Mouse (Mus musculus) spleen, adult 2 months (tissue): Measurements from ENCODE around the gene Olfr1291-ps1. TPM values are rescaled to one million over a fixed set of nuclear protein-coding genes. Genes with fewer than 3 reads are reported as not detected.

ENCODE experiments used
- DNase-seq, 2 experiments: peaks; one replicate each; pipeline versions ENCODE4 v3.0.0 to v3.0.0-alpha.2; 2012 to 2021; ENCODE audit warnings: low spot score in 2 of 2, low read depth in 1 of 2
- H3K27ac ChIP-seq: fragments of 200-500 bp; 2 replicates; pipeline ENCODE4 v1.5.1; 2012; ENCODE audit warnings: low read length, inconsistent platforms; ENCODE audit not compliant: insufficient read depth
- H3K27me3 ChIP-seq: fragments of 200-500 bp; 2 replicates; pipeline ENCODE4 v1.6.1; 2012; ENCODE audit warnings: mild to moderate bottlenecking, moderate library complexity, low read length, inconsistent platforms; ENCODE audit not compliant: control insufficient read depth, insufficient read depth
- H3K36me3 ChIP-seq: fragments of 200-500 bp; 2 replicates; pipeline ENCODE4 v1.6.1; 2012; ENCODE audit warnings: mild to moderate bottlenecking, low read length, inconsistent platforms; ENCODE audit not compliant: control insufficient read depth, insufficient read depth
- H3K4me1 ChIP-seq: fragments of 200-500 bp; 2 replicates; pipeline ENCODE4 v1.6.1; 2011; ENCODE audit warnings: inconsistent platforms; ENCODE audit not compliant: control insufficient read depth, insufficient read depth, insufficient read length
- H3K4me3 ChIP-seq: fragments of 200-500 bp; 2 replicates; pipeline ENCODE4 v1.5.1; 2011; ENCODE audit warnings: mild to moderate bottlenecking, inconsistent platforms; ENCODE audit not compliant: insufficient read depth, insufficient read length; ENCODE audit errors: extremely low read depth
- CTCF ChIP-seq: fragments of 200-500 bp; IDR thresholded peaks from 2 replicates; pipeline ENCODE4 v1.5.1; 2011; ENCODE audit warnings: mild to moderate bottlenecking, inconsistent platforms; ENCODE audit not compliant: insufficient read depth, insufficient read length, insufficient replicate concordance; ENCODE audit errors: extremely low read depth
- POLR2A ChIP-seq: fragments of 200-500 bp; IDR thresholded peaks from 2 replicates; pipeline ENCODE4 v1.6.1; 2011; ENCODE audit warnings: low read depth, low read length, inconsistent platforms
- WGBS: fragments of 180-500 bp; shearing (Covaris S2); methylation state at CpG from one replicate; pipeline ENCODE4 v1.1.7; 2018; 5-methylcytosine and 5-hydroxymethylcytosine counted together
- polyA plus RNA-seq: library from polyadenylated mRNA; depleted of rRNA; stranded (reverse); fragments of >200 nt; gene quantifications from 2 replicates; pipeline ENCODE4 v1.2.3, GENCODE M21; 2012; rRNA removed

Olfr1291-ps1 gene
- not detected in 2 replicates for polyA plus RNA-seq

DNA sequence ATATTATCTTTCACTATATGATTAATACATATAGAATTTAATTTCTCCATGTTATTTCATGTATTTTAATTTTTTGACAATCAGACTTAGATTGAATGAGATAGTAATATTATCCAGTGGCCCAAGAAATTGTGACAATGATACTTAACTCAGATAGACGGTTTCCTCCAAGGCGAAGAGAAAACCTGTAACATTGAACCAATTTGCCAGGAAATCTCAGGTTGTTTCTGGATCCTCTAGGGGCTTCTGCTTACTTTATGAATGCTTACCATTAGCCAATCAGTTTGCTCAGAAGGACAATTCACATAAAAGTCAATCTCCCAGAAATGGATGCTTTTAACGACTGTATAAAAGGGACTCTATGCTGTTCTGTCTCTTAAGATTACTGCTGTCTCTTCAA is at the start of gene Olfr1291-ps1:
TSS of gene Olfr1291-ps1 (plus strand) at position 301 of the 400 bp plus-strand sequence.
- no peaks in the 10 kb centered on the region for H3K4me1 ChIP-seq
- no peaks in the 10 kb centered on the region for H3K27me3 ChIP-seq
- TF ChIP-seq POLR2A = no peak
- TF ChIP-seq CTCF = no peak
- H3K36me3 ChIP-seq = no peaks in the 10 kb centered on the region
- no peak within 1 kb of the TSS for H3K4me3 ChIP-seq
- H3K27ac ChIP-seq = no peak within 1 kb of the TSS
- DNase-seq = no peak
- 91% methylated on average over 3 of the region's 3 CpGs for WGBS

DNA sequence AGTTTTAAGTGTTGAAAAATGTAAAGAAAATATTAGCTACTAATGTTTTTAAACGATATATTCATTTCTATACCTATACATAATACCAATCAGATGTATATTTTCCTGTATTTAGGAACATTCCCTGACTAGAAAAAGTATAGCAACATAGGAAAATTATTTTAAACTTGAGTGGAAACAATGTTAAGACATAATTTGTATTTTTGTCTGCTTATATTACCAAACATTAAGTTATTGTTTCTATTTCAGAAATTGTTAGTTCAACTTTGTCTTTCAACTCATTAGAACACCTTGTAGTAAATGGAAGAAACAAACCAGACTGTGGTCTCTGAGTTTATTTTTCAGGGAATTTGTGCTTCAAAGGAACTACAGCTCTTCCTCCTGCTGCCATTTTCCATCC is 48.1 kb upstream of the Olfr1291-ps1 start, which contains the start of gene Olfr1287:
TSS of gene Olfr1287 (plus strand) at position 301 of the 400 bp plus-strand sequence.
- no peaks in the 10 kb centered on the region for H3K36me3 ChIP-seq
- H3K4me1 ChIP-seq = no peaks in the 10 kb centered on the region
- H3K27me3 ChIP-seq = no peaks in the 10 kb centered on the region
- DNase-seq = no peak
- no peak within 1 kb of the TSS for H3K27ac ChIP-seq
- whole genome bisulfite sequencing = 60% methylated on average over 1 of the region's 1 CpGs
- no peak within 1 kb of the TSS for H3K4me3 ChIP-seq
- TF ChIP-seq CTCF (no peak), POLR2A (no peak)

DNA sequence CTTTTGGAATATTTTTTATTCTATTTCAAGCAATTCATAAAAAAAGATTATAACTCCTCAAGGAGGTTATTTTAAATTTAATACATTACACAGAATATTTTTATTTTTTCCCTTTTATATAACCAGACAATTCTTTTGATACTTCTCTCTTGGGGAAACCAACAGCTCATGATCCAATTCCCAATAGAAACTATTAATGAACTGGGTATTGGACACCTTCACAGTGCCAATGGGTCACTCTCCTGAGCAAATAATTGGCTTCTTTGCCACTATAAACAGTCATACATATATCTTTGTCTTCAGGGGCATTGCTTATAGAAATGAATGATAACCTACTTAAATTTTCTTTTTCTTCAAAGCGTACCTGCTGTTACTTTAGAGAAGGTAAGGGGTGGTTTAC is 23.2 kb upstream of the Olfr1291-ps1 start, which contains the start of gene Olfr1288:
TSS of gene Olfr1288 (plus strand) at position 301 of the 400 bp plus-strand sequence.
- Histone ChIP-seq H3K27ac (no peak within 1 kb of the TSS), H3K27me3 (no peaks in the 10 kb centered on the region), H3K4me3 (no peak within 1 kb of the TSS; the same call in 1 of the 2 replicates), H3K36me3 (no peaks in the 10 kb centered on the region), H3K4me1 (no peaks in the 10 kb centered on the region)
- no peak for DNase-seq
- WGBS = 85% methylated on average over 1 of the region's 1 CpGs
- no peak for TF ChIP-seq CTCF
- TF ChIP-seq POLR2A = no peak

DNA sequence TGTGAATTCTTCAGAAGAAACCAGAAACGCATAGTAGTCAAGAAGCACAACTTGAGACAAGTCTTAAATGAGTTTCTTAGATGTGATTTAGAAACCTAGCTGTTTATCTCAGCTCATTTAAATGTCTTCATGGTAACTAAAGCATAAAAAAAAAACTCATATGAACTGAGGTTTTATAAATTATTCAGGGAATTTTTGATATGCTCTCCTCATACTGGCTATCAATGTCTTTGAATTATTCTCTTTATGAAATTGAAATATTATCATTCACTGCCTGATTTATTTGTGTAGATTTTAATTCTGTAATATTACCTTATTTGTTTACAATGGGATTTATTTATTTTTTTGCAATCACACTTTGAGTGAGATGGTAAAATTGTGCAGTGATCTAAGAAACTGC is 16.5 kb upstream of the Olfr1291-ps1 start, which contains the start of gene Olfr1289:
TSS of gene Olfr1289 (plus strand) at position 301 of the 400 bp plus-strand sequence.
- H3K27me3 ChIP-seq = no peaks in the 10 kb centered on the region
- H3K4me1 ChIP-seq = no peaks in the 10 kb centered on the region
- no peak within 1 kb of the TSS for H3K27ac ChIP-seq
- no peak for TF ChIP-seq POLR2A
- no peak for TF ChIP-seq CTCF
- no peaks in the 10 kb centered on the region for H3K36me3 ChIP-seq
- no peak within 1 kb of the TSS for H3K4me3 ChIP-seq
- 80% methylated on average over 1 of the region's 1 CpGs for WGBS
- no peak for DNase-seq

DNA sequence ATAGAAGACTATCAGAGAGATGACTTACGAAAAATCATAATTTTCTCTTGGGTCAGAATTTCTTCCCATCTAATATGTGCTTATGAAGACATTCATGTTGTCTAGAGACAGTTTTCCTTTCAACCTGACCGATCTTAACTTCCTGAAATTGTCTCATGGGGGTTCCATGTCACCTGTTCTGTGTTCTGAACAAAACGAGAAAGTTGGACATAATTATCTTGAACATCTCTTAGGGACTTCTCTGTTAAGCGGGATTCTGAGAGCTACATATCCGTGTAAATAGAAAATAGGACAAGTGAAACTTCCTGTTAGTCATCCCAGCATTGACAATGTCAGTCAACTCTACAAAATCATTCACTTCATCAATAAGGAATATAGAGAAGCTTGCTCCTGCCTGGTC is 3.3 kb upstream of the Olfr1291-ps1 start, which contains the start of gene Olfr1290:
TSS of gene Olfr1290 (minus strand) at position 101 of the 400 bp plus-strand sequence.
- Histone ChIP-seq H3K4me1 (no peaks in the 10 kb centered on the region), H3K27ac (no peak within 1 kb of the TSS), H3K36me3 (no peaks in the 10 kb centered on the region), H3K27me3 (no peaks in the 10 kb centered on the region), H3K4me3 (no peak within 1 kb of the TSS)
- DNase-seq = no peak
- 73% methylated on average over 5 of the region's 5 CpGs for whole genome bisulfite sequencing
- TF ChIP-seq CTCF (no peak), POLR2A (no peak)

DNA sequence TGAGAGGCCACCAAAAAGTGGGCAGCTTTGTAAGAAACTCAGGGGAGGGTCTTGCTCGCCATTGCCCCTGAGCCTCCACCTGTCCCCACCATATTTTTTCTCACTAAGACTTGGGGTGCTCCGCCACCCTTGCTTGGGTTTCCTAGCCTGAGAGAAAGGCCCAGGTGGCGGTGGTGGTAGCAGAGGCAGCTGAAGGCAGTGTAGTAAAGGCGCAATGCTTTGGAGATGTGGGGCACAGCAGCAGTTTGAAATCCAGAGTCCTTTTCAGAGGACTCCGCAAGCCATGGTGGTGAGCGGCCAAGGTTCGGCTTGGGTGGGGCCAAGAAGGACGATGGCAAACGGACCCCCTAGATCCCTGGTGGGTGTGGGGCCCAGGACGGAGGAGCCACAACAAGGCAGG is 20.5 kb downstream of the Olfr1291-ps1 start:
- H3K27ac ChIP-seq = no peak overlapping the region
- no peaks in the 10 kb centered on the region for H3K27me3 ChIP-seq
- H3K4me3 ChIP-seq = no peak overlapping the region
- 90% methylated on average over 10 of the region's 10 CpGs for WGBS
- DNase-seq = no peak
- H3K4me1 ChIP-seq = no peaks in the 10 kb centered on the region
- no peaks in the 10 kb centered on the region for H3K36me3 ChIP-seq
- TF ChIP-seq CTCF (no peak), POLR2A (no peak)

DNA sequence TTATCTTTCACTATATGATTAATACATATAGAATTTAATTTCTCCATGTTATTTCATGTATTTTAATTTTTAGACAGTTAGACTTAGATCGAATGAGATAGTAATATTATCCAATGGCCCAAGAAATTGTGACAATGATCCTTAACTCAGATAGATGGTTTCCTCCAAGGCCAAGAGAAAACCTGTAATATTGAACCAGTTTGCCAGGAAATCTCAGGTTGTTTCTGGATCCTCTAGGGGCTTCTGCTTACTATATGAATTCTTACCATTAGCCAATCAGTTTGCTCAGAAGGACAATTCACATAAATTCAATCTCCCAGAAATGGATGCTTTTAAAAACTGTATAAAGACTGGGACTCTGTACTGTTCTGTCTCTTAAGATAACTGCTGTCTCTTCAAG is 27.9 kb downstream of the Olfr1291-ps1 start, which contains the start of gene Olfr1293-ps:
TSS of gene Olfr1293-ps (plus strand) at position 301 of the 400 bp plus-strand sequence.
- no peaks in the 10 kb centered on the region for H3K36me3 ChIP-seq
- no peaks in the 10 kb centered on the region for H3K4me1 ChIP-seq

More for the DNA sequence above, 27.9 kb downstream of the Olfr1291-ps1 start, which contains the start of gene Olfr1293-ps:
- no peak for DNase-seq
- Histone ChIP-seq H3K27me3 (no peaks in the 10 kb centered on the region), H3K27ac (no peak within 1 kb of the TSS), H3K4me3 (no peak within 1 kb of the TSS)
- TF ChIP-seq CTCF (no peak), POLR2A (no peak)
- 90% methylated on average over 1 of the region's 1 CpGs for WGBS
